Mouse (Mus musculus): ENCODE measurements around the gene Adad2. TPM values are rescaled to one million over a fixed set of nuclear protein-coding genes. Genes with fewer than 3 reads are reported as not detected.

Gene Adad2
- polyA plus RNA-seq, 2 experiments = 0.38 TPM; not detected in 1

GRCm38 (mm10) chr8:119651324-119651723 is 38.8 kb downstream of the Adad2 start:
- ATAC-seq (ENCODE audit: low FRiP score, low read depth) (peak; percentile 34; the same call in 1 of the 2 replicates), DNase-seq (ENCODE audit: low spot score) (peak; percentile 42)
- H3K4me1 ChIP-seq (ENCODE audit: control insufficient read depth, insufficient read depth, low read length) = peaks cover 4% of the 10 kb centered on the region
- no peak overlapping the region for H3K27ac ChIP-seq (replicated peaks; ENCODE audit: low read depth, low read length)
- no peak for TF ChIP-seq POLR2A (IDR thresholded peaks at IDR 0.05; ENCODE audit: borderline replicate concordance, extremely low read depth, insufficient read depth, insufficient read length)
- H3K9me3 ChIP-seq (ENCODE audit: control insufficient read depth, low read length) = no peaks in the 10 kb centered on the region
- WGBS = 11% methylated on average over 2 of the region's 2 CpGs
- no peak overlapping the region for H3K9ac ChIP-seq (ENCODE audit: low read depth, low read length, severe bottlenecking)
- no peaks in the 10 kb centered on the region for H3K27me3 ChIP-seq (ENCODE audit: control insufficient read depth, insufficient read depth, low read length)
- H3K4me3 ChIP-seq (replicated peaks; ENCODE audit: low read length) = no peak overlapping the region
- H3K4me2 ChIP-seq (replicated peaks; ENCODE audit: low read depth, low read length, severe bottlenecking) = no peak overlapping the region
- H3K36me3 ChIP-seq (ENCODE audit: control insufficient read depth, insufficient read depth, low read length) = no peaks in the 10 kb centered on the region

GRCm38 (mm10) chr8:119656709-119657464 is 44.3 kb downstream of the Adad2 start:
- ATAC-seq (ENCODE audit: low FRiP score, low read depth) = no peak
- no peak for TF ChIP-seq POLR2A (IDR thresholded peaks at IDR 0.05; ENCODE audit: borderline replicate concordance, extremely low read depth, insufficient read depth, insufficient read length)
- H3K4me3 ChIP-seq (replicated peaks; ENCODE audit: low read length) = no peak overlapping the region

GRCm38 (mm10) chr8:119661081-119661480 is 48.5 kb downstream of the Adad2 start:
- H3K4me3 ChIP-seq (replicated peaks; ENCODE audit: low read length) = no peak overlapping the region
- H3K9ac ChIP-seq (ENCODE audit: low read depth, low read length, severe bottlenecking) = no peak overlapping the region
- H3K4me2 ChIP-seq (replicated peaks; ENCODE audit: low read depth, low read length, severe bottlenecking) = no peak overlapping the region
- no peaks in the 10 kb centered on the region for H3K27me3 ChIP-seq (ENCODE audit: control insufficient read depth, insufficient read depth, low read length)
- peaks cover 5% of the 10 kb centered on the region; the same call in 1 of the 2 replicates for H3K4me1 ChIP-seq (ENCODE audit: control insufficient read depth, insufficient read depth, low read length)
- ATAC-seq (ENCODE audit: low FRiP score, low read depth) = no peak
- WGBS = 11% methylated on average over 9 of the region's 9 CpGs
- no peak for TF ChIP-seq POLR2A (IDR thresholded peaks at IDR 0.05; ENCODE audit: borderline replicate concordance, extremely low read depth, insufficient read depth, insufficient read length)
- no peak overlapping the region for H3K27ac ChIP-seq (replicated peaks; ENCODE audit: low read depth, low read length)
- H3K36me3 ChIP-seq (ENCODE audit: control insufficient read depth, insufficient read depth, low read length) = no peaks in the 10 kb centered on the region
- no peak for DNase-seq (ENCODE audit: low spot score)
- H3K9me3 ChIP-seq (ENCODE audit: control insufficient read depth, low read length) = no peaks in the 10 kb centered on the region

More at GRCm38 (mm10) chr8:119656709-119657464, 44.3 kb downstream of the Adad2 start:
- Histone ChIP-seq H3K27ac (replicated peaks; ENCODE audit: low read depth, low read length) (no peak overlapping the region), H3K9ac (ENCODE audit: low read depth, low read length, severe bottlenecking) (no peak overlapping the region), H3K4me1 (ENCODE audit: control insufficient read depth, insufficient read depth, low read length) (peaks cover 5% of the 10 kb centered on the region; the same call in 1 of the 2 replicates), H3K27me3 (ENCODE audit: control insufficient read depth, insufficient read depth, low read length) (no peaks in the 10 kb centered on the region), H3K4me2 (replicated peaks; ENCODE audit: low read depth, low read length, severe bottlenecking) (no peak overlapping the region), H3K9me3 (ENCODE audit: control insufficient read depth, low read length) (no peaks in the 10 kb centered on the region), H3K36me3 (ENCODE audit: control insufficient read depth, insufficient read depth, low read length) (no peaks in the 10 kb centered on the region)
- 47% methylated on average over 5 of the region's 5 CpGs for WGBS
- no peak for DNase-seq (ENCODE audit: low spot score)

GRCm38 (mm10) chr8:119661892-119662291 is 49.3 kb downstream of the Adad2 start:
- Histone ChIP-seq H3K27ac (replicated peaks; ENCODE audit: low read depth, low read length) (no peak overlapping the region), H3K9ac (ENCODE audit: low read depth, low read length, severe bottlenecking) (no peak overlapping the region), H3K4me2 (replicated peaks; ENCODE audit: low read depth, low read length, severe bottlenecking) (no peak overlapping the region), H3K4me3 (replicated peaks; ENCODE audit: low read length) (no peak overlapping the region), H3K4me1 (ENCODE audit: control insufficient read depth, insufficient read depth, low read length) (peaks cover 5% of the 10 kb centered on the region; the same call in 1 of the 2 replicates), H3K27me3 (ENCODE audit: control insufficient read depth, insufficient read depth, low read length) (no peaks in the 10 kb centered on the region), H3K36me3 (ENCODE audit: control insufficient read depth, insufficient read depth, low read length) (no peaks in the 10 kb centered on the region), H3K9me3 (ENCODE audit: control insufficient read depth, low read length) (no peaks in the 10 kb centered on the region)
- no peak for ATAC-seq (ENCODE audit: low FRiP score, low read depth)
- TF ChIP-seq POLR2A (IDR thresholded peaks at IDR 0.05; ENCODE audit: borderline replicate concordance, extremely low read depth, insufficient read depth, insufficient read length) = no peak
- no peak for DNase-seq (ENCODE audit: low spot score)
- WGBS = 78% methylated on average over 6 of the region's 6 CpGs

- Histone ChIP-seq H3K9ac (ENCODE audit: low read depth, low read length, severe bottlenecking) (no peak overlapping the region), H3K4me3 (replicated peaks; ENCODE audit: low read length) (no peak overlapping the region), H3K27ac (replicated peaks; ENCODE audit: low read depth, low read length) (no peak overlapping the region), H3K36me3 (ENCODE audit: control insufficient read depth, insufficient read depth, low read length) (no peaks in the 10 kb centered on the region), H3K27me3 (ENCODE audit: control insufficient read depth, insufficient read depth, low read length) (no peaks in the 10 kb centered on the region), H3K4me1 (ENCODE audit: control insufficient read depth, insufficient read depth, low read length) (peaks cover 5% of the 10 kb centered on the region; the same call in 1 of the 2 replicates), H3K4me2 (replicated peaks; ENCODE audit: low read depth, low read length, severe bottlenecking) (no peak overlapping the region), H3K9me3 (ENCODE audit: control insufficient read depth, low read length) (no peaks in the 10 kb centered on the region)
- WGBS = 59% methylated on average over 11 of the region's 11 CpGs
- DNase-seq (ENCODE audit: low spot score) (no peak), ATAC-seq (ENCODE audit: low FRiP score, low read depth) (no peak)
- no peak for TF ChIP-seq POLR2A (IDR thresholded peaks at IDR 0.05; ENCODE audit: borderline replicate concordance, extremely low read depth, insufficient read depth, insufficient read length)
These were observed 50.9 kb downstream of the Adad2 start for GRCm38 (mm10) chr8:119663440-119663839.

Measured in limb, embryonic 14.5 days (tissue).